Mouse (Mus musculus): ENCODE data around the gene Morn2. TPM values are rescaled to one million over a fixed set of nuclear protein-coding genes. Genes with fewer than 3 reads are reported as not detected.

Gene Morn2
- polyA plus RNA-seq, 1 experiment = 30.4 TPM

DNA sequence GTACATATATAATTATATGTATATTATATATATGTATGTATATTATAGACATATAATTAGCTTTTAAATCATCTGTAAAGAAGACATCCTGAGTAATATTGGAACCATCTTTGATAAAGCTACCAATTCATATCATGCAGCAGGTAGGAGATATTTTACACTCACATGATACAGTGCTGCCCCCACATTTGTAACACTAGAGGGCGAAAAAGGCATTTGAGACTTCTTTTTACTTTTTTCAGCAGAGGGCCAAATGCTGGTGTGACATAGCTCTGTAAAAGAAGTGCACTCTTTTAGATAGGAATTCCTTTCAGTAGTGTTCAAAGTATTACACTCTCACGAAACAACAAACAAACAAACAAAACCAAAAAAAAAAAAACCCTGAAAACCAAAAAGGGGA, 1.1 kb downstream of the Morn2 start:
- H3K79me2 ChIP-seq (ENCODE audit: control insufficient read depth, insufficient read depth) = peaks cover 21% of the 10 kb centered on the region
- peak overlapping the region; percentile 91 for H3K4me3 ChIP-seq
- no peaks in the 10 kb centered on the region for H3K36me3 ChIP-seq (ENCODE audit: control insufficient read depth, insufficient read depth)
- H3K4me2 ChIP-seq (ENCODE audit: low read depth) = no peak overlapping the region
- TF ChIP-seq MAX (IDR thresholded peaks at IDR 0.05; ENCODE audit: low read depth) (no peak), POLR2AphosphoS2 (IDR thresholded peaks at IDR 0.05; ENCODE audit: insufficient read length, low read depth) (no peak), POLR2A (IDR thresholded peaks at IDR 0.05; ENCODE audit: insufficient read length, low read depth) (no peak), TCF3 (IDR thresholded peaks at IDR 0.05; ENCODE audit: insufficient read length, low read depth) (no peak), MYOD1 (IDR thresholded peaks at IDR 0.05; ENCODE audit: control insufficient read depth in 1 of 3, insufficient read length in 2 of 3, low read depth in 2 of 3) (no peak), CEBPB (IDR thresholded peaks at IDR 0.05; ENCODE audit: insufficient read depth, poor library complexity, severe bottlenecking) (no peak), REST (IDR thresholded peaks at IDR 0.05; ENCODE audit: insufficient read depth, insufficient read length) (no peak), SRF (IDR thresholded peaks at IDR 0.05; ENCODE audit: control insufficient read depth, insufficient read length, low read depth) (no peak), TCF12 (IDR thresholded peaks at IDR 0.05; ENCODE audit: insufficient read depth, poor library complexity, severe bottlenecking) (no peak), E2F4 (IDR thresholded peaks at IDR 0.05; ENCODE audit: insufficient read depth) (no peak), USF1 (IDR thresholded peaks at IDR 0.05; ENCODE audit: low read depth) (no peak), MYOG (IDR thresholded peaks at IDR 0.05; ENCODE audit: control insufficient read depth in 1 of 3, insufficient read depth in 1 of 3, insufficient read length in 2 of 3, low read depth in 2 of 3) (no peak)
- no peak overlapping the region for H3ac ChIP-seq (ENCODE audit: control insufficient read depth, insufficient read length)
- no peaks in the 10 kb centered on the region for H3K27me3 ChIP-seq (ENCODE audit: control insufficient read depth, insufficient read depth, insufficient read length)

DNA sequence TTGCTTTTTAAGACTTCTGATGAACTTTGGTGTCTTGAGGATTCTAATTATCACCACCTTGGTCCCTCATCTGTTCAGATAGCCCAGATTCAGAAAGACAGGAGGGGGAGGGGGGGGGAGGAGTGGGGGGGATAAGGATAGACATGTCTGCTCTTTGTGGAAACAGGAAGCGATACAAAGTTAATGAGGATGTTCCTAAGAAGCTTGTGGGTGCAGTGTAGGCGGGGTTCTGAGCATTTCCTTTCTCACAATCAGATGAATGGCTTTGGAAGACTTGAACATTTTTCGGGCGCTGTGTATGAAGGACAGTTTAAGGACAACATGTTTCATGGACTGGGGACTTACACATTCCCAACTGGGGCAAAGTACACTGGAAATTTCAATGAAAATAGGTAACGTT, 5.3 kb downstream of the Morn2 start:
- H3K4me3 ChIP-seq = no peak overlapping the region
- H3K79me2 ChIP-seq (ENCODE audit: control insufficient read depth, insufficient read depth) = no peaks in the 10 kb centered on the region
- H3ac ChIP-seq (ENCODE audit: control insufficient read depth, insufficient read length) = no peak overlapping the region
- no peaks in the 10 kb centered on the region for H3K27me3 ChIP-seq (ENCODE audit: control insufficient read depth, insufficient read depth, insufficient read length)
- H3K4me2 ChIP-seq (ENCODE audit: low read depth) = no peak overlapping the region
- TF ChIP-seq CEBPB (IDR thresholded peaks at IDR 0.05; ENCODE audit: insufficient read depth, poor library complexity, severe bottlenecking) (no peak), POLR2AphosphoS2 (IDR thresholded peaks at IDR 0.05; ENCODE audit: insufficient read length, low read depth) (no peak), TCF3 (IDR thresholded peaks at IDR 0.05; ENCODE audit: insufficient read length, low read depth) (no peak), SRF (IDR thresholded peaks at IDR 0.05; ENCODE audit: control insufficient read depth, insufficient read length, low read depth) (no peak), POLR2A (IDR thresholded peaks at IDR 0.05; ENCODE audit: insufficient read length, low read depth) (no peak), TCF12 (IDR thresholded peaks at IDR 0.05; ENCODE audit: insufficient read depth, poor library complexity, severe bottlenecking) (no peak), USF1 (IDR thresholded peaks at IDR 0.05; ENCODE audit: low read depth) (no peak), E2F4 (IDR thresholded peaks at IDR 0.05; ENCODE audit: insufficient read depth) (no peak), MYOG (IDR thresholded peaks at IDR 0.05; ENCODE audit: control insufficient read depth in 1 of 3, insufficient read depth in 1 of 3, insufficient read length in 2 of 3, low read depth in 2 of 3) (no peak), MAX (IDR thresholded peaks at IDR 0.05; ENCODE audit: low read depth) (no peak), REST (IDR thresholded peaks at IDR 0.05; ENCODE audit: insufficient read depth, insufficient read length) (no peak), MYOD1 (IDR thresholded peaks at IDR 0.05; ENCODE audit: control insufficient read depth in 1 of 3, insufficient read length in 2 of 3, low read depth in 2 of 3) (no peak)
- no peaks in the 10 kb centered on the region for H3K36me3 ChIP-seq (ENCODE audit: control insufficient read depth, insufficient read depth)

- H3K27me3 ChIP-seq (ENCODE audit: control insufficient read depth, insufficient read depth, insufficient read length) = no peaks in the 10 kb centered on the region
- no peak overlapping the region for H3K4me2 ChIP-seq (ENCODE audit: low read depth)
- H3K4me3 ChIP-seq = no peak overlapping the region
- H3ac ChIP-seq (ENCODE audit: control insufficient read depth, insufficient read length) = no peak overlapping the region
- TF ChIP-seq MYOG (IDR thresholded peaks at IDR 0.05; ENCODE audit: control insufficient read depth in 1 of 3, insufficient read depth in 1 of 3, insufficient read length in 2 of 3, low read depth in 2 of 3) (no peak), MYOD1 (IDR thresholded peaks at IDR 0.05; ENCODE audit: control insufficient read depth in 1 of 3, insufficient read length in 2 of 3, low read depth in 2 of 3) (no peak), TCF12 (IDR thresholded peaks at IDR 0.05; ENCODE audit: insufficient read depth, poor library complexity, severe bottlenecking) (no peak), REST (IDR thresholded peaks at IDR 0.05; ENCODE audit: insufficient read depth, insufficient read length) (no peak), E2F4 (IDR thresholded peaks at IDR 0.05; ENCODE audit: insufficient read depth) (no peak), CEBPB (IDR thresholded peaks at IDR 0.05; ENCODE audit: insufficient read depth, poor library complexity, severe bottlenecking) (no peak), SRF (IDR thresholded peaks at IDR 0.05; ENCODE audit: control insufficient read depth, insufficient read length, low read depth) (no peak)
- no peaks in the 10 kb centered on the region for H3K79me2 ChIP-seq (ENCODE audit: control insufficient read depth, insufficient read depth)
- H3K36me3 ChIP-seq (ENCODE audit: control insufficient read depth, insufficient read depth) = no peaks in the 10 kb centered on the region
Measured at GRCm38 (mm10) chr17:80298844-80299243, 8.8 kb downstream of the Morn2 start.

DNA sequence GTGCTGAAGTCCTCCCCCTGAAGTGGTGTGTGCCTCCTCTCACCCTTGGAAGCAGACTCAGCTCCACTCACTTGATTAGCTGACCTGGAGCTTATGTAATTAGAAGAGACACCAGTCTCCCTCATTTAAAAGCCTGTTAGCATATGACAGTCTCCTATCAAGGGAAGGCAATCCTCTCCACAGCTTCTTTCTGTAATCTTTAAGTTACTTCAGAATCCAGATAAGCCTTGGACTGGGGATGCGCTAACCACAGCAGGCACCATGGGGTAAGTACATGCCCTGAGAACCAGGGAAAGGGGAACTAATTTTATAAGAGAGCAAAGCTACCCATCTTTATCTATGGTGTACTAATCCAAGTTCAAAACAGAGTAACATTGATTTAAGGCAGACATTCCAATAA, 17.2 kb downstream of the Morn2 start, which contains the start of gene Arhgef33:
Arhgef33 (plus strand) TSS at position 157 of the 400 bp plus-strand sequence.
- no peaks in the 10 kb centered on the region for H3K36me3 ChIP-seq (ENCODE audit: control insufficient read depth, insufficient read depth)
- no peaks in the 10 kb centered on the region for H3K27me3 ChIP-seq (ENCODE audit: control insufficient read depth, insufficient read depth, insufficient read length)
- no peak within 1 kb of the TSS for H3K4me2 ChIP-seq (ENCODE audit: low read depth)
- no peak within 1 kb of the TSS for H3K4me3 ChIP-seq
- no peaks in the 10 kb centered on the region for H3K79me2 ChIP-seq (ENCODE audit: control insufficient read depth, insufficient read depth)
- H3ac ChIP-seq (ENCODE audit: control insufficient read depth, insufficient read length) = no peak within 1 kb of the TSS
- TF ChIP-seq POLR2AphosphoS2 (IDR thresholded peaks at IDR 0.05; ENCODE audit: insufficient read length, low read depth) = no peak
- TF ChIP-seq USF1 (IDR thresholded peaks at IDR 0.05; ENCODE audit: low read depth) = no peak
- no peak for TF ChIP-seq MAX (IDR thresholded peaks at IDR 0.05; ENCODE audit: low read depth)
- no peak for TF ChIP-seq MYOD1 (IDR thresholded peaks at IDR 0.05; ENCODE audit: control insufficient read depth in 1 of 3, insufficient read length in 2 of 3, low read depth in 2 of 3)
- TF ChIP-seq TCF12 (IDR thresholded peaks at IDR 0.05; ENCODE audit: insufficient read depth, poor library complexity, severe bottlenecking) = no peak
- TF ChIP-seq POLR2A (IDR thresholded peaks at IDR 0.05; ENCODE audit: insufficient read length, low read depth) = no peak
- TF ChIP-seq E2F4 (IDR thresholded peaks at IDR 0.05; ENCODE audit: insufficient read depth) = no peak
- TF ChIP-seq SRF (IDR thresholded peaks at IDR 0.05; ENCODE audit: control insufficient read depth, insufficient read length, low read depth) = no peak
- no peak for TF ChIP-seq CEBPB (IDR thresholded peaks at IDR 0.05; ENCODE audit: insufficient read depth, poor library complexity, severe bottlenecking)
- no peak for TF ChIP-seq REST (IDR thresholded peaks at IDR 0.05; ENCODE audit: insufficient read depth, insufficient read length)
- TF ChIP-seq TCF3 (IDR thresholded peaks at IDR 0.05; ENCODE audit: insufficient read length, low read depth) = no peak
- TF ChIP-seq MYOG (IDR thresholded peaks at IDR 0.05; ENCODE audit: control insufficient read depth in 1 of 3, insufficient read depth in 1 of 3, insufficient read length in 2 of 3, low read depth in 2 of 3) = no peak

All from myocyte (in vitro differentiated cells).